ENCODE assay signal across 7 mouse cellular contexts in the genomic region with DNA sequence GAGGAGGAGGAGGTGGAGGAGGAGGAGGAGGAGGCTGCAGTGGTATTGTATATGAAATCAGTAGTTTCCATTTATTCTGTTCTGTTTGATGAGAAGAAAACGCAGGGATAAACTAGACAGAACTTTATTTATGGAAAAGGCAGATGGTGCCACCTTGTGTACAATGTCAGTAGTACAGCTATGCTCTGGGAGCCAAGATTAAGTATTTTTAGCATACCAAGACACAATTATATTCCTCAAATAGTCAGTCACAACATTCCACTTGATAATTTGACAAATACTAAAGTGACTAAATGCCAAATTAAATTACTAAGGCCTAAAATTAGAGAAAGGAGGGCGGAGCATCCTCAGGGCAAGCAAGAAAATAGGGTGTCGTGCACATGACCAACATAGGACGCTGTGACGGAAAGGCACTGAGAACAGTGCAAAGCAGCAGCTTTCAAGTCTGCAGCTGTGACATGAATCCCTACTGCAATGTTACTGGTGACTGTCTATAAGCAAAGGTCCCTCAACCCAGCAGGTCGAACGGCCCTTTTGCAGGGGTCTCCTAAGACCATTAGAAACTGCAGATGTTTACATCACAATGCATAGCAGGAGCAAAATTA.
DNase-seq lines count a peak whose midpoint lies in the region.

No protein-coding gene starts in this region.

- peak; percentile 55 for DNase-seq in left cerebral cortex, adult 11 months (ENCODE audit: low spot score)
- no peak for DNase-seq in left cerebral cortex, adult 8-10 months (ENCODE audit: low spot score in 2 of 2)
- peak; percentile 54 for DNase-seq in Muller cell, postnatal 12 days (ENCODE audit: inconsistent ontology term)
- DNase-seq in embryo, embryonic 11.5 days (ENCODE audit: low read depth, low spot score), result peak; percentile 19
- peak; percentile 44 to 66 for DNase-seq in kidney, adult 8-10 months
- DNase-seq in lung, postnatal 10 days, result peak; percentile 80
- DNase-seq in urinary bladder, postnatal 4 days (ENCODE audit: low spot score in 2 of 2), result no peak

Comparison
In these comparisons a context has a peak if more than half of its experiments do, and no peak if none do; other contexts are left out.
1. DNase-seq: peak in left cerebral cortex, adult 11 months (single experiment), Muller cell, postnatal 12 days (single experiment), embryo, embryonic 11.5 days (single experiment), kidney, adult 8-10 months (2 of 2) and lung, postnatal 10 days (single experiment); none in left cerebral cortex, adult 8-10 months (0 of 2) and urinary bladder, postnatal 4 days (0 of 2).